Mouse (Mus musculus) urinary bladder, postnatal 14 days (tissue): ENCODE measurements at regions not wholly inside any gene's neighbourhood (a gene's known extent, or its start where the extent isn't known, plus 50 kb on each side); places are given as distances from the start of the nearest gene placed in this dataset.

Source experiments
- DNase-seq: peaks from one replicate; pipeline ENCODE4 v3.0.0; 2021; ENCODE audit warnings: low spot score

DNA sequence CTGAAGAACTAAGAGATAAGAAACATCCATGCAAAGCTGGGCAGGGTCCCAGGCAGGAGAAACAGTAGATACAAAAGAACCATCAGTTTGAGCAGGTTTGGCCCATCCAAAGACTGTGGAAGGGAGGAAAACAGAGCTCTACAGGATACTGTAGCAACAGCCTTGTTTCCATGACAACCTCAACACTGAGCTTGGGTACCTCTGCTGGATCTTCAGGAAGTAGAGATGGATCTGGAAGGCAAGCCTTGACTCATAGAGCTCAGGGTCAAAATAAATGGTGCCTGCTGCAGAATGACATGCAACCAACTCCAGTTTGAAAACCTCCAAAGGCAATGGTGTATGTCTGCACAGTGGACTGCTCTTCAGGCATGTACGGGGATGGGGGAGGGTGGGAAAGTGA is 173.0 kb upstream of the Tbx3 start:
- no peak for DNase-seq

DNA sequence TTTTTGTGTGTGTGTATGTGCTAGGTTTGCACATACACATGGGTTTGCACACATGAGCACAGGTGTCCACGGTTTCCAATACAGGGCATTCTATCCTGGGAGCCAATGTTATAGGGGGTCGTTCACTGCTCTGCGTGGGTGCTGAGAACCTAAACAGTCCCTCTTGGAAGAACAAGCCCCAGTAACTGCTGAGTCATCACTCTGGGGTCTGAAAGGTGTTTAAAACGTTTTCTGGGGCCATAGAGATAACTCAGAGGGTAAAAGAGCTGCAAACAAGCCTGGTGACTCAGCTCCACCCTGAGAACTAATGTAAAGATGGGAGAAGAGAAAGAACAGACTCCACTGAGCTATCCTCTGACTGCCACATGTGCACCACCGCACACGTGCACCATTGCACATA is 172.0 kb upstream of the Tbx3 start:
- DNase-seq: no peak

DNA sequence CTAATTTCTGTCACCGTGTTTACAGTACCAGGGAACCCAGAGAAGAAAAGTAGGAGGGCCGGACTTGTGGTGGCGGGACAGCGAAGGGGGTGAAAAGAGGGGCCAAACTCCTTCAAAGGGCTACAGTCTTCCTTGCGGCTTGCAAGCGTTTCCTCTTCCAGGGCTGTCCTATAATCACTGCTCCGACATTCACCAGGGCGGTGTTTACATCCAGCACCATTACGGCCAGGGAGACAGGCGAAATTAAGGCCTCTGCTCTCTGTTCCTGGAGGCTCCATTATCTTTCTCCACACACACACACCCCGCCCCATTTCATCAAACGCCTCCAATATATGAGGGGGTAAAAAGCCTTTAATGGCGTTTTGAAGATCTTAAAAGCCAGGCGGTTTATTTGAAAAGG is 162.8 kb upstream of the Tbx3 start:
- no peak for DNase-seq

DNA sequence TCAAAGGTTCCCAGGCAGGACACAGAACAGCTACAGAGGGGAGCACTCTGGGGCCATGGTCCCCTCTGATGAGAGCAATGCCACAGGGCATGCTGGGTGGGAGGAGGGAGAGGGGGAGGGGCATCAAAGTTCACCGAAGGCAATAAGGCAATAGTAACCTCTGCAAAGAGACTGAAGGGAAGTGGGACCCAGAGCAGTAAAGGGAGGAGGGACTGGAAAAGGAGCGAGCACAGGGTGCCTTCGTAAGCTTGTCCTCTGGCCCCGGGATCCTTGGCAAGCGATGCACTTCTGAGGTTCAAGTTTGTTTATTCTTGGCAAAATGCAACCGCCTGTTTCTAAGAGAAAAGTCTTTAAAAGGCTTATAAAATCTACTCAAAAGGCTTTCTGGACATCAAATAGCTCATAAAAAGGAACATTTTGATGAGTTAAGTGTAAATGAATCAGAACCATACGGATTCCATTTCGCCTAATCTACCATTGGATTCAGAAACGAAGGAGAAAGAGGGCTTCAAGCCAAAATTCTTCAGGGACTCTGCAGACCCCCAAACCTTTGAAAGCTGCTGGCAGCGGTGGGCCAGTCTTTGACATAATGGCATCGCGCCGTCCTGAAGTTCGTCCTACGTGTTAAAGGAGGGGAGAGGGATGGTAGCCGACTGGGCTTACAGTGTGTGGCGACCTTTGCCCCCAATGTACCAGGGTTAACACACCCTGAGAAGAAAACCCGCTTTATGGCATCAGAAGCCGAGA is 151.8 kb upstream of the Tbx3 start:
- peak; percentile 53 for DNase-seq

DNA sequence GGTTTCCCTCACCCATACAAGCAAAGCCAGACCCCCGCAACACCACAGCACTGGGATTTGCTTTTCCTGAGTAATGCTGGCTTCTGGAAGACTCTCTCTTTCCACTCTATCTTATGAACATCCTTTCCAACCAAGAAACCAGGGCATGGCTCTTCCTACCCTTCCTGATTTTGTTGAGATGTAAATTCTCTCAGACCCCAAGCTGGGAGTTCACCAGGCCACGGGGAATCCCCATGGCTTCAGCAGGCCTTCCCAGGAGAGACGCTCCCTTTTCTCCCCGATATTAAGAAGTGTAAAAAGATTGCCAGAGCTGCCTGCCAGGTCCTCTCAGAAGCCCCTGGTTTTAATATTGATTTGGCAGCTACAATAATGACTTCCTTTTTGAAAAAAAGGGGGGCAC is 146.3 kb upstream of the Tbx3 start:
- no peak for DNase-seq

DNA sequence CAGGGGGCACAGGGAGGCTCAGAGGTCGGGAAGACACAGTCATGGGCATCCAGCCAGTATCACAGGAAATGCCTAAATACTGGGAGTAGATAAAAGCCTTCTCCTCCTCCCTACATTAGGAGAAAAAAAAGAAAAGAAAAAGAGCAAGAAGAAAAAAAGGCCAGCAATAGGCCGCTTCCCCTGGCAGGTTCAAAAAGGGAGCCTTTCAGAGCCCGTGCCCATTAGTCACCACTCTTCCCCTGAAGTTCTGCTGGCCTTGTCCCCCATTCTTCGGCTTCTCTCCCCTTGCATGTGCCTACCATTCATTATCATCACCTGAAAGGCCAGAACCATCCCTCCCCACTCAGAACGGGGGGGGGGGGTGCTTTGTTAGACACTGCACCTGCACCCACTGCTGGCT is 144.5 kb upstream of the Tbx3 start:
- DNase-seq: no peak

DNA sequence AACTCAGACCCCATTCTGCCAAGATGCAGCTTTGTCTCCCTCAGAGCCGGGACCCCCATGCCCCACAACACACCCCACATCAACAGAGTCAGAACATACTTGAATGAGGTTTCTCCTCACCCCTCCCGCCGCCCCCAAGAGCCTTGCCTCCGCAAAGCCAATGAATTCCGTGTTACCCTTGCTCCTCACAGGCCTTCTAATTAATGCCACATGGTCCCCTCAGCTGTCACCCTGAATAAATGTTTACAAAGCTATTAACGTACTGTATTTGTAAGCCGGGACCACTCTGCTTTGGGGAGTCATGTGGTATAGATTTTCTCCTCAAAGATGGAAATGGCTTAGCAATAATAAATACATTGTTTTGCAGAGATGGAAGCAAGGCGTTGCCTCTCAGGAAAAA is 140.5 kb upstream of the Tbx3 start:
- DNase-seq: no peak

DNA sequence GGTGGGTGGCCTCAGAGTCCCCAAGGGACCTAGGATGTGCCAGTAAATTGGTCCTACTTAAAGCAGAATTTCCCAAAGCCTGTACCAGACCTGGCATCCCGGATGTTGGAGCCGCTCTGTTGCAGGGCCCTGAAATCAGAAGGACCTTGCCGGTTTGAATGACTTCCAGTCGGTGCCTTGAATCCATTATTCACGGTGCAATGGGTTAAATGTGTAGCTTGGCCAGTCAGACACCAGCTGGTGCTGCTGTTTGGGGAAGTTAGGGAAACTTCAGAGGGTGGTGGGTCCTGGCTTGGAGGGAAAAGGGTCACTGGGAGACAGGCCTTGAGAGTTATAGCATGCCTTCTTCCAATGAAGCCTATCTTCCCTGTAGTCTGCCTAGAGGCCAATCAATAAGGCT is 135.5 kb upstream of the Tbx3 start:
- DNase-seq: no peak

DNA sequence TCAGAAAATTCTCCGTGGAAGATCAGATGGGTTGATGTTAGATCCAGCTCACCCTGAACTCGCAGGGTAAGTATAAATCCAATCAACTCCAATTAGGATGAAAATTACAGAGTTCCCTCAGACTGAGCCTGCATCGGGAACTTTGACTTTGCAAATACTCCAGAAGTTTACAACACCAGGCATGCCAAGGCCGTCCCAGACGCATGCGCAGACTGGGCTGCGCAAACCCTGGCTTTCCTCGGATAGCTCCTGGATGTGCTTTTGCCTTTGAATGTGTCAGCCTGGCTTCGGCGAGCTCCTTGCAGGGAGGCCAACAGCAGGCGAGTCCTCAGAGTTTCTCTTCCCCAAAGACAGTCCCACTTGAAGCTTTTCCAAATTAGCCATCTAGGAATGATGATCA is 127.6 kb upstream of the Tbx3 start:
- DNase-seq: no peak

DNA sequence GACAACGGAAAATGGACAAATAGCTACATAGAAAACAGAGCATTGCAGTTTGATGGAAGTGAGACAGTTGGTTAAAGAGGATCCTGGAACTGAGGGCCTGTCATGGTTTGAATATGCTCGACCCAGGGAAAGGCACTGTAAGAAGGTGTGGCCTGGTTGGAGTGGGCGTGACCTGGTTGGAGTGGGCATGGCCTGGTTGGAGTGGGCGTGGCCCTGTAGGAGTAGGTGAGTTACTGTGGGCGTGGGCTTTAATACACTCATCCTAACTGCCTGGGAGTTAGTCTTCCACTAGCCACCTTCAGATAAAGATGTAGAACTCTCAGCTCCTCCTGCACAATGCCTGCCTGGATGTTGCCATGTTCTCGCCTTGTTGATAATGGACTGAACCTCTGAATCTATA is 126.8 kb upstream of the Tbx3 start:
- no peak for DNase-seq

DNA sequence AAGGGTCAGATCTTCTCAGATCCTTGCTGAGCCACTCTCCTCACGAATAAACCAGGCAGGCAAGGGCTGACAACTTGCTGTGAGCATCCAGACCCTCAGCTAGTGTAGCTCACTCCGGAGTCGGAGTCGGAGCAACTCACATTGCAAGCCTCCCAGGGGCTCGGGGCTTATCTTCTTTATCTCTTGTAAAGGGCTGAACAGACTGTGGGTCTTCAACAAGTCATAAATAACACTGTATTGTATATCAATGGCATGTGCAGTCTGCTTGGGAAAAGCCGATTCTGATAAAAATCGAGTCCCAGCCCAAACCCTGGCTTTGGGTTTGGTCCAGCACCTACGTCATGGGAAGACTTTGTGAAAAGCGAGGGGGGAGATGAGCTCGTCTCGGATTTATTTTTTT is 125.8 kb upstream of the Tbx3 start:
- DNase-seq: peak; percentile 32

DNA sequence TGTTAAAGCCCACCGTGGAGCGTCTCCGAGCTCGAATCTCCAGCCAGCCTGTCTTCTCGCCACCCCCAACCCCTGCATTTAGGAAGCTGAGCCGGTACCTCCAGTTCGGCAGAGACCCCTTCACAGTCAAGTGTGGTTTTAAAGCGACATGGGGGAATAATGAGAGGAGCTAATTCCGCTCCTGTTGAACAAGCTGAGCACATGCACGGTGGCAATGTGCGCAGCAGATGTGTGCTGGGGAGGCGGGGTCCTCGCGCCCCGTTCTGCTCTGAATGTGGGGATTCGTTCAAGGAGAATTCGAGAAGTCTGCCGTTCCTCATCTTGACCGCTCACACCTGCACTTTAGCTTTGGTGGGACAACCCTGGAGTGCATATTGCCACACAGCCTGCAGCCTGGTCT is 123.4 kb upstream of the Tbx3 start:
- DNase-seq: no peak

DNA sequence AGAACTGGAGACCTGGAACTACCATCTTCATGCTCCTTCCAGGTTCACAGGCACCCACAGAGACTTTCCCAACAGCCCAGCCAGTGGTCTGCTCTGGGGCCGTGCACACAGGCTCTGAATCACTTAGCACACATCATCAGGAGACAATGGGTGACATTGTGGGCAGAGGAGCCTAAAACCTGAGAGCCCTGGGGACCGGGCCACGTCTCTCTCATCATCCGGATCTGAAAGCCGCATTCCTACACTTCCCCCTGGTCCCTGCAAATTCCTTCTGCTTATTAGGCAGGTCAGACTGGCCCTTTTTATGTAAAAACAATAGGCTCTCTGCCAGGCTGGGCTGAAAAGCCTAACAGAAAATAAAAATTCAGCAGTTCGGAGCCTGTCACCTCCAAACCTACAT is 119.6 kb upstream of the Tbx3 start:
- DNase-seq: no peak

DNA sequence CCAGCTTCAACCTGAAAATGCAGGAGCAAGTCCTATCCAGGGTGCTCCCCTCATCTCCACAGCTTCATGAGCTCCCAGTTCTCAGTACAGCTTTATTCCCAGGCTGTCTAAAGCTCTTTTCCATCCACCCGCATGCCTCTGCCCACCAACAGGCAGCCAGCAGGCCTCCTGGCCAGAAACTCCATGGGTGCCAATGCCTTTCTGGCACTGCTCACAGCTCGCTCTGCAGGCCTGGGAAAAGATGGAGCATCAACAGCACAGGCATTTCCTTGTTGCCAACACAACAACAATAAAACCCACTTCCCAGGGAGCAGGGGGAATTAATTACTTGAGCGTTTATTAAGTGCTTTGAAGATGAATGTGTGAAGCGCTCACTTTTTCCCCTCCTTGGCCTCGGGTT is 117.0 kb upstream of the Tbx3 start:
- DNase-seq: no peak

DNA sequence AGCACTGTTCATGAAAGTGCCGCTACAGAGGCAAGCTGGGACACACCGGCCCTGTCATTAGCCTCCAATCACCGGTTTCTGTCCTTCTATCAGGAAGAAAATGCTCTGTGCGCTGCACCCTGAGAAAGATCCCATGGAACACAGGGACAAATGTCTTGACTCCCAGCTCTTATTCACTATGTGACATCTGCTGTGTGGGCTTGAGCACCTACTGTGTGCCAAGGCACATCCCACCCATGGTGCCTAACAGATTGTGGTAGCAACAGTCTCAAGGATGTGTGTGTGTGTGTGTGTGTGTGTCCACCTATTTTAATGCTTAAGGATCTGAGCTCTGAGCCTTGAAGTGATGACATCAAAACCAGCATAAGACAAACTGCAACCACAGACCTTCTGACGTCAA is 113.4 kb upstream of the Tbx3 start:
- no peak for DNase-seq

DNA sequence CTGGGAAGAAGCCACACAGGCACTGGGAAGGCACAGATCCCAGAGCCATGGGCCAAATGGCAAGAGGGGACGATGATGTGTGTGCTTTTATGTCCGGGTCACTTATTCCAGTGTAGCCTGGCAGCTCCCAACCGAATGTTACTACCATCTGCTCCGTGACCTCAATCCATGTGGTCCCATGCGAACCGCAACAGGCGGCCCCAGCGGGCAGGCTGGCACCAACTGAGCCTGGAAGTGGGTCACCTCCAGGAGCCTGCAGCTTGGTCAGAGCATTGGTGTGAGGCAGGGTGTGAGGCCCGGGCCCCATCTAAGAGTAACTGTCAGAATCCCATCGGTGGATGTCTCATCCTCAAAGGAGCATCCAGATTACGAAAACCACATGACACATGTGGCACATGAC is 110.8 kb upstream of the Tbx3 start:
- no peak for DNase-seq

DNA sequence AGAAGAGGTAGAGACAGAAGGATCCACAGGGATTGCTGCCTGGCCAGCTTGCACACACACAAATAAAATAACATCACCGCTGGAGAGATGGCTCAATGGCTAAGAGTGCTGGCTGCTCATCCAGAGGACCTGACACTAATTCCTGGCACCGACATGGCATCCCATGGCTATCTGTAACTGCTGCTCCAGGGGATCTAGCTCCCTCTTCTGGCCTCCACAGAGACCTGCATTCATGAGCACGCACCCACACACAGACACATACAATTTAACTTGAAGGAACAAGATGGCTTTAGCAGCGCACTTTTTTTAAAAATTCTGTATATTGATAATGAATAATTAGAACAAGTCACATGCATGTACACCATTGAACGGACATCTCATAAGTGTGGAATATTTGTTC is 110.1 kb upstream of the Tbx3 start:
- DNase-seq: no peak

DNA sequence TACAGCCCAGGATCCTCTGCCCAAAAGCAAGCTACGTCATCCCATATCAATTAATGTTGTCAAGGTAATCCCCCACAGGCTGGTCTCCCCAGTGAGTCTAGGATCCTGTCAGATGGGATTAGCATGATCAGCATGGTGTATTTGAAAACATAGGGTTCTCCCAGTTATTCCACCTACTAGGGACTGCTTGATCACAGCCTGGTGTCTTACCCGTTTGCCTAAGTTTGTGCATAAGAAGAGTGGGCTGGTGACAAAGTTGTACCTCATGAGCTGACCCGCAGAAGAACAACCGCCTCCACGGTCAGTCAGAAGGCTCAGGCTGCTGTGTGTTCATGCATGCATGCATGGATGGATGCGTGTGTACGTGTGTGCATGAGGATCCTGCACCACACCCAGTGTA is 108.9 kb upstream of the Tbx3 start:
- no peak for DNase-seq

DNA sequence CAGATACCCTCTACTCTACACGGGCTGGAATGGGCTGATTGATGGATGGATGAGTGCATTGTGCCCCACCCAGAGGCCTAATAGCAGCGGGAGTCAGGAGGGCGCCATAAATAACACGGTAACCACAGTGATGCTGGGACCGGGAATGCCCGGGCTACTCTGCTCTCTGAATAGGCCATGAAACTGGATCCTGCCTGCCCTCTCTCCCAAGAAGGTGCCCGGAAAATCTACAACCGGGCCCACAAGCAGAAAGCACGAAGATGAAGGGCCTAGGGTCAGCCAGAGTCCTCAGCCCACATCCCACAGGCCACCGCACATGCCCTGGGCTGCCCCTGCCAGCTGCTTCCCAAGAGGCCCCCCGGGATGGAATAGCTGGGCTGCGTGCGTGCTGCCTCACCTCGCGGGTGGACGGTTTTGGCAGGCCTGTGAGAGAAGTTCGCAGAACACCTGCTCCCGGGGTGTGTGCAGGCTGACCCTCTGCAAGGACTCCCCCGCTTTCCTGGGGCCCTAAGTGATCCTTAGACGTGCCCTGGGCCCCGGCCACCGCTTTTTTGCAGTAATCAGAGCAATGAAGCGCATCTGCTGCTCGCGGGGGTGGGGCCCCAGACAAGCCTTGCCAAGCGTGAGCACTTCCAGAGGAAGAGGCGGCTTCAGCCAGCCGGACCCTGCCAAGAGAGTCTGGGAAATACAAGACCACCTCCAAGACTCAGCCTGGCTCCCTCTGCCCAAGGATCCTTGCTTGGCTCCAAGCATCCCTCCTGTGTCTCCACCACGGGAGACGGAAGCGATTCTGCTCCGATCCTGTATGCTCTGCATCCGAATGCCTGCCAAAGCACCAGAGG is 106.7 kb upstream of the Tbx3 start:
- peak; percentile 11 for DNase-seq

DNA sequence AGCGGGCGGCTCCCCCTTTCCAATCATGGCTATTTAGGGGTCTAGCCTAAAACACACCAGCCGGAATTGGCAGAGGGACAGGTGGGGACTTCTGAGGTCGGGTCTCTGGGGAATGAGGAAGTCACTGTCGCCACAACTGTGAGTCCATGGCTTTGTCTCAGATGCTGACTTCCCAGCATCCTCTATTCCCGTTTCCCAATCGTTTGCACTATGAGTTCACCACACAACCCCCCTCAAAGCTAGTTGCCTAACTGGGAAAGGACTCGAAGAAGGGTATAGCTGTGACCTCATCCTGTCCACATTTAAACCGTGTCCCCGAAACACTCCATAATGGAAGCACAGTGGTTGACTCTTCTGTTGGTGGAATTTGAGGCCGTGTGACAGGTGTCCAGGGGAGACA is 102.8 kb upstream of the Tbx3 start:
- DNase-seq: no peak

DNA sequence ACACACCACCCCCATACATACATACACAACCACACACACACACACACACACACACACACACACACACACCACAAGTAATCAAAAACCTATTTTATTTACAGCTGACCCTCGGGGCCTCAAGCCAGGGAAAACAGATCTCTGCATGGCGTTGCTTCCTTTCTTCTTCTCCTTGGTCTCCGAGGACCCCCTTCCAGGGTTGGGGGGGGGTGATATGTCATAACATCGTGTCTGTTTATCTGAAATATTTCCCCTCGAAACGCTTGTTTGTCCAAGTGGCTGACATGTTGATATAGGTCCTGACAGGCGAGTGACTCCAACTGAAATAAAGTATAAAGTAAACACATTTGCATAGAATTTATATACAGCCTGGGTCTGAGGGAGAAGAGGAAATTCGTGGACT is 100.4 kb upstream of the Tbx3 start:
- DNase-seq: no peak

DNA sequence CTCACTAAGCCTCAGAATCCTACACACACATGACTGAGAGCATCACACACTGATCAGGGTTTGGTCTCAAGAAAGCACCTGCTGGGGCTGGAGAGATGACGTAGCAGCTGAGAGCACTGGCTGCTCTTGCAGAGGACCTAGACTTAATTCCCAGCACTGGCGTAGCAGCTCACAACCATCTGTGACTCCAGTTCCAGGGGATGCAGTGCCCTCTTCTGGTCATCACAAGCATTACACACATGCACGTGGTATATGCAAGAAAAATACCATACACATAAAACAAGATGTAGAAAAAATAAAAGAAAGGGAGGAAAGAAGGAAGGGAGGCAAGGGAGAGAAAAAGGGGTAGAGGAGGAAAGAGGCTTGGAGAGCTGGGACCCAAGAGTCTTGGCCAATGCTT is 98.8 kb upstream of the Tbx3 start:
- DNase-seq: no peak

DNA sequence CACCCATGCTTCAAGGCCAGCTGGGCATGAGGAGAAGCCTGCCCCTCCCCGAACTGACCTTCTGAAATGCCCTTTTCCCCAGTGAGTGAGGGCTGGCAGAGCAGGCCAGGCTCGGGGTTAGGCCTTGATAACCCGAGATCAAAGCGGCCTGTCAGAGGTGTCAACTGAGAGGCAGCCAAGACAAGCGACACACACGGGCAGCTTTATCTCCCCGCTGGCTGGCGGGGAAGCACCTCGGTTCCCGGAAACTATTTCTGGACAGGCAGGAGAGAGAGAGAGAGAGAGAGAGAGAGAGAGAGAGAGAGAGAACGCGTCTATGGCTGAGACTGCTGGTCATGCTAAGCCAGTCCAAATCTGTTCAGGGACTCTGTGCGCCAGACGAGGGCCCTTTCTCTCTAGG is 95.3 kb upstream of the Tbx3 start:
- DNase-seq: no peak

DNA sequence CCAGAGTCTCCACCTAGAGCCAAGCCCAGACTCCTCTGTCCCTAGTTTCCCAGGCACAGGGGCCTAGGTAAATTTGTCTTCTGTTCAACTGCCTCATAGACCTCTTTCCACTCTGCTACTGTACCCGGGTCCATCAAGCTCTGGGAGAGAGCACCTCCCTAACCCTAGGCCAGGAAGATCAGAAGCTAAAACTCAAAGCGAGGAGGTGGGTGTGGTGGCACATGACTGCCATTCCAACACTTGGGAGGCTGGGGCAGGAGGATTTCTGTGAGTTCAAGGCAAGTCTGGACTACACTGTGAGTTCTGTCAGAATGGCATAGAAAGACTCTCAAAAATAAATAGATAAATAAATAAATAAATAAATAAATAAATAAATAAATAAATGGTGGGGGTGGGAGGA is 91.2 kb upstream of the Tbx3 start:
- DNase-seq: no peak
